Mouse (Mus musculus): ENCODE data around the gene Cox6b2. TPM values are rescaled to one million over a fixed set of nuclear protein-coding genes. Genes with fewer than 3 reads are reported as not detected.

Gene Cox6b2
- total RNA-seq, 1 experiment from 2014 or later, result 10.6 TPM

DNA sequence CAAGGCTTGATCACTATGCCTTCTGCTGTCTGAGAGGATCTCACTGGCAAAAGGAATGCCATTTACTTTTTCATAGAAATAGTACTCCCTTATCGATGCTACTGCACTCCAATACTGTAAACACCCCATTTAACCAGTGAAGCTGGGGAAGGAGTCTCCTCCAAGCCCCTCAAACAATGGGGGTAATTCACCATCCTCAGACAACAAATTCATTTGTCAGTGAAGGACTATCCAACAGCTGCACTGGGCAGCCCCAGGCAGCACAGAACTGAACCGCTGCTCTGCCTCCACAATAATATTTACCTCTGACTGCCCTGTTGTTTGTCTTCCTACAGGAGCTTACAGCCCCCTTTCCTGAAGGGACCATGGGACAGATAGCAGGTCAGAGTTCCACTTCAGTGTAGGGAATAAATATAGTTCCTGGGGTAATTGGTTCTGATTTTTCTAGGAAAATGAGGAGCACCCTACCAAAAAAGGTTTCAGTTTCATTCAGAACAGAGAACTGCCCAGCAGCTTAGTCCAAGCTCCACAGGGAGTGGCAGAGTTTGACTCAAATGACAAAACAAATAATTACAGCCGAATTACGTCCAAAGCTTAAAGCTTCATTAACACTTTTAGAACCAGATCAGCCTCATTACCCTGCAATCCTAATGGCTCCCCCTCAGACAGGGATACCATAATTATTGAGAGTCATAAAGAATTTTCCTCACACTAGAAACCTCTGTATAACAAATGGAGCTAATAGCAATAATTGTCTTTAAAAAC, 12.2 kb upstream of the Cox6b2 start:
- no peak for DNase-seq

GRCm38 (mm10) chr7:4759670-4760069, 6.8 kb upstream of the Cox6b2 start:
- no peak for DNase-seq

GRCm38 (mm10) chr7:4751971-4752820, 698 bp downstream of the Cox6b2 start:
- DNase-seq, result peak; percentile 41

DNA sequence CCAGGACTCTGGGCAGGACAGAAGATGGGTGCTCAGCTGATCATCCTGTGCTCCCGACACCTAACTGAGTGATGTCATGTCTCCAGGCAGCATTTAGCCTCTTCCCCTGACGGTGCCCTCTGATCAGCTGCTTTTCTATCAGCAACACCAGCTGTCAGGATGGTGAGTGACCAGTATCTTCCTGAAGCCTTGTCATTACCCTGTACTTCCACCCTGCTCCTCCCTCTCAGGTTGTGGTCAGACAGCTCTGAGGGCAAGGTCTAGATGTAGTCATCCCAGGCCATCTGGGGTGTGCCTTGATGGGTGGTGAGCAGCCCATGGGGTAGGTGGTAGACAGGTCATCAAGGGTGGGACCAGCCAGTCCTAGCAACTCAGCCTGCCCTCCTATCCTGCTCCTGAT, 3.7 kb downstream of the Cox6b2 start:
- no peak for DNase-seq

- no peak for DNase-seq
Measured at GRCm38 (mm10) chr7:4748321-4748720, 4.6 kb downstream of the Cox6b2 start.

- DNase-seq, result no peak
Measured at GRCm38 (mm10) chr7:4747156-4747899, 5.6 kb downstream of the Cox6b2 start.

DNA sequence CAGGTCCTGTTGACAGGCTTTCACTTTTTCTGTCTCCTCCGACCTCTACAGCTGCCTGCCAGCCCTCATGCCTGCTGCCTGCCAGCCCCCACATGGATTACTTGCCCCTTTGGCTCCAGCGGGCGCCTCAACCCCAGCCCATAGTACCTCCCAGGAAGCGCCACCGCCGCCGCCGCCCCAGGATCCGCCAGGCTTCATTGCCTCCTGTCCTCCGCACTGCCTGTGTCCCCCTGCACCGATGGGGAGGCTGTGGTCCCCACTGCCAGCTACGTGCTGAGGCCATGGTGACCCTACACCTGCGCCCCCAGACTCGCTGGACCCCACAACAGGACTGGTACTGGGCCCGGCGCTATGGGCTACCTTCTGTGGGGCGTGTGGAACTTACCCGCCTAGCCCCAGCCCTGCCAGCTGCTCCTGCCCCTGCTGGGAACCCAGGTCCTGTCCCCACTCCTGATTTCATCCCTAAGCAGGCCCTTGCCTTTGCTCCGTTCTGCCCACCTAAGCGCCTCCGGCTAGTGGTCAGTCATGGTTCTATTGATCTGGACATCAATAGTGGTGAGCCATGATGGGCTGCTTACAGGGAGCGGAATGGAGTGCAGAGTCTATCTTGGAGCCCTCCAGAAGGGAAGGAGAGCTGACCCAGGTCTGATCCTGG, 6.4 kb downstream of the Cox6b2 start:
- no peak for DNase-seq

- DNase-seq, result no peak
Measured at GRCm38 (mm10) chr7:4744886-4745285, 8.0 kb downstream of the Cox6b2 start.

DNA sequence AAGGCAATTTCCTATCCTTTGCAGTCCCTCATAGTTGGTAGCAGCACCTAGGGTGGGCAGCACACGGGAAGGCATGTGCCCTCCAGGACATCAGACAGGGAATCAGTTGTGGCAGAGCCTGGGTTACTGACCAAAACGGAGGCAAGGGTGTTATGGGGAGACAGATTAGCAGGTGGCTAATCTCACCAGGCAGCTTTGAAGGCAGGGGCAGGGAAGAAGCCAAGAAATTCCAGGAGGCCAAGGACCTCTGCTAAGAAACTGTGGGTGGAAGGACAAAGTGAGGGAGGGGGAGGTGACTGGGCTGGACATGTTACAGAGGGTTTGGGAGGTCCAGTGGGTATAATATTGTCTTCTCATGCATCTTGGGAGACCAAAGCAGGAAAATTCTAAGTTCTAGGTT, 9.5 kb downstream of the Cox6b2 start:
- no peak for DNase-seq

- DNase-seq, result no peak
Measured at GRCm38 (mm10) chr7:4742482-4742819, 10.4 kb downstream of the Cox6b2 start.

DNA sequence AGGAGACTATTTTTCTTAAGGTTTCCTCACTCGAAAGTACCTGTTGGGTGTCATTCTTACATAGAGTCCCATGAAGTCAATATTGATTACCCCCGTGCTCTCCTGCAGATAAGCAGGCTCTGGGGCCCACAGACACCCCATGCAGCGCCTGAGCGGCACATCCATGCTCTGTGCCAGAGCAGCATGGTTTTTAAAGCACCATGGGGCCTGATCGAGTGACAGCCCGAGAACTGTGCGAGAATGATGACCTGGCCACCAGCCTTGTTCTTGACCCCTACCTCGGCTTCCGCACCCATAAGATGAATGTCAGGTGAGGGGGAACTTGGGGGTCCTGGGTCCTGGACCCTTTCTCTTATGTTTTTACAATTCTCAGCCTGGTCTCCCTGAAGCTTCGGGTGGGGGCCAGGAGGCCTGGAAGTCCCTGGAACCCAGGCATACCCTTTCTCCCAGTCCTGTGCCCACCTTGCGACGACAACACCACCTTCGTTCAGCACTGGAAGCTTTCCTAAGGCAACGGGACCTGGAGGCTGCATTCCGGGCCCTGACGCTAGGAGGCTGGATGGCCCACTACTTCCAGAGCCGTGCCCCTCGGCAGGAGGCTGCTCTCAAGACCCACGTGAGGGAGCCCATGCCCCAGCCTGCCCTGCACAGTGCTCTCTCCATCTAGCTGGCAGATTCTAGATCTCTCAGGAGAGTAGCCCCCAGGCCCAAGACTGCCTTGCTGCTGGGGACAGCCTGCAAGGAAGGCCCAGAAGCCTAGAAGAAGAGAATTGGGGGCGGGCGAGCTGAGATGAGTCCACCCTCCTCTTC, 11.0 kb downstream of the Cox6b2 start:
- no peak for DNase-seq

- peak; percentile 54 for DNase-seq
Measured at GRCm38 (mm10) chr7:4741151-4741550, 11.7 kb downstream of the Cox6b2 start.

GRCm38 (mm10) chr7:4740309-4740727, 12.6 kb downstream of the Cox6b2 start:
- no peak for DNase-seq

- peak; percentile 92 for DNase-seq
Measured at GRCm38 (mm10) chr7:4739544-4740275, 13.2 kb downstream of the Cox6b2 start, which contains the start of gene Kmt5c. Gene Kmt5c (plus strand): TSS chr7:4740115.

GRCm38 (mm10) chr7:4739041-4739543, 13.8 kb downstream of the Cox6b2 start:
- no peak for DNase-seq

DNA sequence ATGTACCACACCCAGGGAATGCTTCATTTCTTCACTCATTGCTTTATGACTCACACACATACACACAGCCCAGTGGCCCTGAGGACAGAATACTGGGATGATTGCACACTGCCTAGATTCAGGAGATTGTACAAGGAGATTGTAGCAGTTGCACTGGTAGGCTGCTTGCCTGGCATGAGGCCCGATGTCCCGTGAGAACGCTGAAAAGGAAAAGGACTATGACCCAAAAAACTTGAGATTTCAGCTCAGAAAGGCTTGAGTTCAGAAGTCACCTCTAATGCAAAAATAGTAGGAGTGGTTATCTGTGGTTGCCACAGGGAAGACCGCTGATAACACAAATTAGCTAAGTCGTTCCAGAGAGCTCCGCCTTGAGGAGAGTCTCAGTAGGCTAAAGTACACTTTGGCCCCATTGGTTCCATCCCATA, 19.9 kb downstream of the Cox6b2 start:
- peak; percentile 26 for DNase-seq

GRCm38 (mm10) chr7:4731090-4731489, 21.8 kb downstream of the Cox6b2 start:
- DNase-seq, result no peak

DNA sequence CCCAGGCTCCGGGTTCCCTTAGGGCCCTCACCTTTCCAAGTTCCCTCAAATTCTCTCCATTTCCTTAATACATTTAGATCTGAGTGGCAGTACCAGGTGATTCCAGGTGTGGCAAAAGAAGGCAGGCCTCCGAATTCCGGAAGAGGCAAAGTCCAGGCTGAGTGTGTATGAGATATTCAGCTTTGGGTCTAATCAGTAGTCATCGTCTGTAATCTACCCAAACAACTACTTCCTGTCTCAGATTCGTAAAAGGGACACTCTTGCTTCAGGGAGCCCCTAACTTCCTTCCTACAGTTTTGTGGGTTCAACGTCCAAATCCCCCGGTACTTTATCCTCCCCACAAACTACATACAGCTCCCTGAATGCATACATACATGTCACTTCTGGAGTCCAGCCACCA, 27.7 kb downstream of the Cox6b2 start, which contains the start of gene Tmem150b:
Tmem150b (minus strand) TSS at position 81 of the 400 bp plus-strand sequence.
- DNase-seq, result no peak

GRCm38 (mm10) chr7:4724359-4724758, 28.5 kb downstream of the Cox6b2 start:
- DNase-seq, result no peak

DNA sequence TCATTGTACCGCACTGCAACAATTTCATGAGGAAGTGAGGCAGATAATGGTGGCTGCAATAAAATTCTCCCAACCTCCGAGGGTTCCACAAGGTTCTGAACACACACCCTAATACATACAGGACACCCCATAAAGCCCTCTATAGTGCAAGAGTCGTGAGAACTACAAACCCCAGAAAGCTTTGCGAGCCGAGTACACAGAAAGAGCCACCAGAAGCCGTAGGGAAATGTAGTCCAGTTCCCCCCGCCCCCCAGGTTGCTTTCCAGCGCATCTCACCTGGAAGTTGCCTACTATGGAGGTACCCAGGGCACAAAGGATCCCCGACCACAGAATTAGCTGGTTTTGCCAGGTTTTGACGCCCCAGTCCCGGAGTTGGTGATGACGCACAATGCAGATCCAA, 29.4 kb downstream of the Cox6b2 start:
- DNase-seq, result no peak

Data from adrenal gland, postnatal 25 days (tissue).